Mouse (Mus musculus): ENCODE data around the gene Ryr2. TPM values are rescaled to one million over a fixed set of nuclear protein-coding genes. Genes with fewer than 3 reads are reported as not detected.

Gene Ryr2
- total RNA-seq, 2 experiments from 2014 or later: not detected

DNA sequence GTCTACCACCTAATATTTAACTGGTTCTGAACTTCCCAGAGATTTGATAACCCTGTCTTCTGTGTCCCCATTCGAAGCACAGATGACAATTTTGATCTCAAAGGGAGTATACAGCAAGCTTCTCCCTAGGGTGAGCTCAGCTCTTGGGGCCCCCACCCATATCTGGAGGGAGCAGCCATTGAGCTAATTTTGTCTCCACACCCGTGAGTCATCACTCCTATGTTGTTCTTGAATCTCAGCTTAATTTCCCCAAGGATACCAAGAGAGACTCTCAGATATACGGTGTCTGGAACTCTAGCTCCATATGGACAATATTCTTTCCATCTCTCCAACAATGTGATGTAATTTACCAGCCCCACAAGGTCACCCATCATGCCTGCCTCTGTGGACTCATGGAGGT, 66.8 kb downstream of the Ryr2 start:
- no peak for ATAC-seq (ENCODE audit: poor library complexity, severe bottlenecking)

DNA sequence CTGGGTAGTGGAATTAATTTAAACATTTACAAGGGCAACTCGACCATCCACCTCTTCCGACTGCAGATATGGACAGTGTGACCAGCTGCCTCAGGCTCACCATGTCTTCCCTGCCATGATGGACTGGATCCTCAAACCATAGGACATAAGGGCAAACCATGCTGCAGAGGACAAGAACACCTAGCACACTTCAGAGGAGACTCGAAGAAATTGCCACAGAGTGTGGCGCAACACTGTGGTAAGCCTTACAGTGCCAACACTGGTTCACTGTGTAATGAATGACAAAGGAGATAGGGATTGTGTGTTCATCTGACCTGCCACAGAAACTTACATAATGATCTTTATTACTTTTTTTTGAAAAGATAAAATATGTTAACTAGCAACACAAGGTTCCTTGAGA, 68.1 kb downstream of the Ryr2 start:
- ATAC-seq (ENCODE audit: poor library complexity, severe bottlenecking): peak; percentile 92

DNA sequence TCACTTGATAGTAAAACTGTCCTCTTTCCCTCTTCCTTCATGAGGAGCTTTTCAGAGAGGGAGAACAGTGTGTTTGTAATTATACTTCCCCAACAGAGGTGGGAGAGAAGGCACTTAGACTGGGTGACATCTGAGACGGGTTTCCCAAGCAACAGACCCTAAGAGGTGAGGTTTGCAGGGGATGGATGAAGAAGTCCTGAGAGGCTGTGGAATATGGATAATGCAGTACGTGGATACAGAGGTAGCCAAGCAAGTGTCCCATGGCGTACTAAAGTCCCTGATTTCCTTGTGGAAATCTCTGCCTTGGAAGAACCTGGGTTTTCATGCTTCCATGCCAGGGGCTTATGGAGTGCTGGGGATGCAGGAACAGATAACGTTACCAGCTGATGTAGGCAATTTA, 69.5 kb downstream of the Ryr2 start:
- no peak for ATAC-seq (ENCODE audit: poor library complexity, severe bottlenecking)

DNA sequence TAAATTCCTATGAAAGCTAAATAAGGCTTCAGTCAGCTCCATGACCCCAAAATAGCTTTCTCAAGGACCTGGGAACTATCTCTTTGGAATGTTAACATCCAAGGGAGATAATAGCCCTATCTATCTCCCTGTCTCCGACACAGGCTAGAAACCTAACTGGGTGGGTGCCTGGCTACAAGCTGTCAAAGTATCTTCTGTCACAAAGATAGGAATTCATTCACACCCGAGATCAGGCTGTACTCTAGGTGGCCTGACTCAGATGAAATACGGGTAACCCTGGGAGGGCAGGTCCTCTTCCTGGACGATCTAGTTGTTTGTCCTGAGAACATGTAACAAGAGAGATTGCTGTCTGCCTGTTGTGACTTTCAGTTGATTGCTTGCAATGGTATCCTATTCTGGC, 69.9 kb downstream of the Ryr2 start:
- no peak for ATAC-seq (ENCODE audit: poor library complexity, severe bottlenecking)

DNA sequence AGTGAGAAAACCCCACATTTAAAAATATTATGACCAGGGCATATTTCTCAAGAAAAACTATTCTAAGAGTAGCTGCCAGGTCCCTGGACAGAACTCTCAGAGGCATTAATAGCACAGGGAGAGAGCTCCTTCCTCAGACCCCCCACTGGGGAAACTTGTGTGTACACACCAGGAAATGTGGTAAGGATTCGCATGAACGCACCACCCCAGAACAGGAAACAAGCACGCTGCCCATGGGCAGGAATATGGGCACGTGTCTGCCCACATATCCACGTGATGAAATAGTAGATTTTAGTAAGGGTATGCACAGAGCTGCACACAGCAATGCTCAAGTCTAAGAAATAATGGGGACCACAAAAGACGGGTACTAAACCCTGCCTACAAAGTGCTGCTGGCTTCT, 72.8 kb downstream of the Ryr2 start:
- peak; percentile 85 for ATAC-seq (ENCODE audit: poor library complexity, severe bottlenecking)

DNA sequence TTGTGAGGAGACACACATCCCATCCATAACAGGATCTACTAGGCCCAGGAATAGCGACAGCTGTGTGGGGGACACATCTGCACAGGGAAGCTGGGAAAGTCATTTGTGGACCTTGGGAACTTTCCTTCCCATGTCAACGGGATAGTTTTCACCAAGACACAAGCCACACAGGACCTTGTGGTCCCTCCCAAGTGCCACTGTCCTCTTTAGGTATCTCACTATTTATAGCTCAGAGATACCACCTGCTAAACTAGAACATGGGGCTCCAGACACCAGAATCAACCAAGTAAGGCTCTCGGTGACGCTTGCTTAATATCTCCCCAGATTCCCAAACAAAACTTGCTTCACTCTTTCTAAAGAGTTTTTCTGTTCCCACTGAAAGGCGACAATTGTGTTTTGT, 73.5 kb downstream of the Ryr2 start:
- ATAC-seq (ENCODE audit: poor library complexity, severe bottlenecking): no peak

DNA sequence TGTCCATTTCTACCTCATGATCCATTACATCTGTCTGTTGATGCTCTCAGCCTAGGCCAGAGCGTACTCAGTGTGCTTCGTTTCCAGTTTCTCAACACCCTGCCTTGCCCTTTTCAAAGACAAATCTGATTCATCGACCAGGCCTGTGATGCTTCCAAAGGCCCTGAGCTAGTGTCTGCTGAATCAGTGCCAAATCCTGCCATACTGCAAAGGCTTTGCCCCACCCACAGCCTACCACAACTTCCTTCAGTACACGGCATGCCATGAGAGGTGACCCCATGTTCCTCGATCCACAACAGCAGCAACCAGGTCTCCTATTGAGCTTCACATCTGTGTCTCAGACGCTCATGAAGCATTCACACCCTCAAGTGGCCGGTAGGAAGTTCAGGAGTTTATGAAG, 76.9 kb downstream of the Ryr2 start:
- no peak for ATAC-seq (ENCODE audit: poor library complexity, severe bottlenecking)

DNA sequence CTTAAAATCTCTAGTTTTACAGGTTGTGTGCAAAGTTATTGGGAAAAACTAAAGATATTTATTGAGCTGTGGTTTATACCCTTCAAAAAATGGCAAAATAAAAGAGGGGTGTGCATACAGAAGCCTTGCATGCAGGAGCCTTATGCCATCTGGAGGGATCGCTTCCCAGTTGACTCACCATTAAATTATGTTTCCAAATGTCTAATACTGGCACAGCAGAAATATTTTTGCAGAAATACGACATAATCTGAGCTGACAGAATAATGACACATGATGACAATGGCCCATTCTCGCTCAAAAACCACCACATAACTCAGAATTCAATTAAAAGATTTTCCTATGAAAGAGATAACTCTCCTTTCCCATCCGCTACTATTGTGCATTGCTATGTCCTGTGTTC, 77.4 kb downstream of the Ryr2 start:
- no peak for ATAC-seq (ENCODE audit: poor library complexity, severe bottlenecking)

DNA sequence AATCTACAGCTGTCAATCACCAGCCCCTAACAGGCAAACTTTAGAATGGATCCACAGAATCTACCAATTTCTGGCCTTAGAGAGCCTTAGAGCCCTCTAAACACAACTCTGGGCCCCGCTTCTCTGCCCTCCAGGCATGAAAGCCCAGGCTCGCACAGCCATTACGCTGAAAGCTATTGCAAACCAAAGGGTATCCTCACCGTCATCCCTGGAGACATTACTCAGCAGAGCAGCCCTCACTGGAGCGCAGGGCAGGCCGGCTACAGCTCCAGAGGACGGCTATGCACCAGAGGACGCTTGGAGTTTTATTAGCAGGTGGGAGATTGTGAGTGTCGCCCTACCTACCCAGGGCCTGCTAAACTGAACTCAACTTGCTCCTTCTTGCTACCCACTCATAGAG, 88.7 kb downstream of the Ryr2 start:
- no peak for ATAC-seq (ENCODE audit: poor library complexity, severe bottlenecking)

DNA sequence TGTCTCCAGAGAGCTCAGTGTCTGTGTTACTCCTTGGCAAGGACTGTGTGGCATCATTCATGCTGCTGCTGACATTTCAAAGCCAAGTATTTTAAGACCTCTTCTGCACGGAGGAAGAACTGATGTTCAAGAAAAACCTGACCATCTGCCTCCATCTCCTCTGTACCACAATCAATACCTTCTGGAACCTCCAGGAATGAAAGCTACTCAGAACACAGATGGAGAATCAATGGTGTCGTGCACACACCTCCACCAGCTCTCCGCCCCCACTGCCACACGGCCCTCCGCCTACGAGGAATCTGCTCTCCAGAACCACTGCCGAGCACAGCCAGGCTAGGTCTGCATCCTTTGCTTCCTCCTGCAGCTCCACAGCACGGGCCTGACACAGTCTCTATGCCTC, 92.8 kb downstream of the Ryr2 start:
- no peak for ATAC-seq (ENCODE audit: poor library complexity, severe bottlenecking)

DNA sequence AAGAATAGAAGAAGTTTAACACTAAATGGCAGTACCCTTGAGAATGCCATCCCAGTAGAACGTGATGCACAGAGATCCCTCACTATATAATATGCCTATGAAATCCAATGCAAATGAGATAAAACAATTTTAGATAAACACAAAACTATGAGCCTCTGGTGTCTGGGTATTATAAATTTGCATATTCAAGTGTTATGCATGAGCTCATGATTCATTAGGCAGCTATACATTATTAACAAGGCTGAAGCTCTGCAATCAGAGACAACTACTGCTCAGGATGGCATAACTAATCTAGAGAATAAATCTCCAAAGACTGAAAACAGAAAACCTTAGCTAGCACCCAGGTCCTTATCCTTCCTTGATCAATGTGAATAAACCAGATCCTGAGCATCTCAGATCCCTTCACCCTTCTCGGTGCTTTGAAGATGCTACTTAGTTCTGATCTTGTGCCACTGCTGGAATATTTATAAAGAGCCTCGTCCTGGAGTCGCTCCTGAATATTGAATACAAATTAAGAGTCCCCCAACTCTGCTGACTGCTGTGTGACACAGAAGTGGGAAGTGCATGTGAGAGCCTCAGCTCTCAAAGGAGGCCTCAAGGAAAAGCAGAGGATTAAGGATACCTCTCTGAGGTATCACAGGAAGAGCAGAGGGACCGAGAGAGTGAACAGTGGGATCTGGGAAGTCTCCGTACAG, 97.6 kb downstream of the Ryr2 start:
- no peak for ATAC-seq (ENCODE audit: poor library complexity, severe bottlenecking)

DNA sequence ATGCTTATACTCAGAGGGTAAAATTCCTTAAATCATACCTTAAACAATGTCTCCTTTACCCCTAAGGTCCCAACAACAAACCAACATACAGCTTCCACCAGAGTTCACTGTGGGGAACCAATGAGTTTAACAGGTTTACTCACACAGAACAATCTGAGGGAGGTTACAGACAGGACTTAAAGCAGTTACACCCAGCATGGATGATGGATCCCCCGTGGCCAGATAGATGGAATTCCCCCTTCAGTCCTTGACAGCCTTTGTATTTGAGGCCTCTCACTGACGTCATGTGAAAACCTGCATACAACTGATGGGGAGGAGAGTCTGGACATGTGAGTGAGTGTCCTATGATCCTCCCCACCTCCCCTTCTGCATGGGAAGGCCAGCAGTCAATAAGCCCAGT, 99.2 kb downstream of the Ryr2 start:
- no peak for ATAC-seq (ENCODE audit: poor library complexity, severe bottlenecking)

DNA sequence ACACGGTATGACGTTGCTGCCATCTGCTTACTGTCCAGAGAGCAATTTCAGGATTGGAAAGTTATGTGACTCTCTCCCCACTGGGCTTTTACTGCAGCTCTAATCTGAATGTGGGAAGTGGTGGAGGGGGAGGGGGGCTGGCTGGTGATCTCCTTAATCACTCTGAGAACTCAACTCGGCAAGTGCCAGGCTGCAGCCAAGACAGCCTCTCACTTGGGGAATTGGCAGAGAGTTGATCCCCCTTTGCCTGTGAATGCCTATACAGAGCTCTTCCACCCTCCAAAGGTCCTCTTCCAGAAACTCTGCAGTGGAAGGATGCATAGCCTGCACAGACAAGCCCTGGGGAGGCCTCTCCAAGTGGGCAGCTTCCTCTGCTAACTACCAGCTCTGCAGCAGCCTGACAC, 104.9 kb downstream of the Ryr2 start:
- ATAC-seq (ENCODE audit: poor library complexity, severe bottlenecking): no peak

DNA sequence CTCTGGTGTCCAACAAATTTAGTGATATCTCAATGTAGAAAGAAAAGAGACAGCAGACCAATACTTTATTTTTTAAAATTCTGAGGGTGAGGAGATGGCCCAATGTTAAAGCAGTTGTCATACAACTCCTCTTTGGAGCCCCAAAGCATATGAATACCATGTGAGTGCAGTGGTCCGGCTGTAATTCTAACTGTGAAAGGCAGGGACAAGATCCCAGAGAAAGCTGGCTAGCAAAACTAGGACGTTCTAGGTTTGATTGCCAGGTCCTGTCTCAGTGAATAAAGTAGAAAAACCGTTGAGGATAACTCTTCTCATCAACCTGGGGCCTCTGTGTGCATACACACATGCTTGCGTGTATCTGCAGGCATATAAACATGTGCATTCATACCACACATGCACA, 106.9 kb downstream of the Ryr2 start:
- no peak for ATAC-seq (ENCODE audit: poor library complexity, severe bottlenecking)

DNA sequence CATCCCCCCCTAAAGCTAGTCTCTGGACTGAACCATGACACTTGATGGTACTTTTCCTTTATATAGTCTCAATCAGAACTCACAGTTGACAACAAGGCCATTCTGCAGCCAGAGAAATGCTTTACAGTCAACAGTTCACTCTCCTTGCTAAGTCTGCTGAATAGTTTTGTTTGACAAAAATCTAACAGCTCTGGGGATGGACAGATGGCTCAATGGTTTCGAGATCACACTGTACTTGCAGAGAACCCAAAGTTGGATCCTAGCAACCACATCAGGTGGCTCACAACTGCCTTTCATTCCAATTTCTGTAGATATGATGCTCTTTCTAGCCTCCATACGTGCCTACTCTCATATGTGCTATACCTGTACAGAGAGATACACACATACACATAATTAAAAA, 109.4 kb downstream of the Ryr2 start:
- ATAC-seq (ENCODE audit: poor library complexity, severe bottlenecking): no peak

DNA sequence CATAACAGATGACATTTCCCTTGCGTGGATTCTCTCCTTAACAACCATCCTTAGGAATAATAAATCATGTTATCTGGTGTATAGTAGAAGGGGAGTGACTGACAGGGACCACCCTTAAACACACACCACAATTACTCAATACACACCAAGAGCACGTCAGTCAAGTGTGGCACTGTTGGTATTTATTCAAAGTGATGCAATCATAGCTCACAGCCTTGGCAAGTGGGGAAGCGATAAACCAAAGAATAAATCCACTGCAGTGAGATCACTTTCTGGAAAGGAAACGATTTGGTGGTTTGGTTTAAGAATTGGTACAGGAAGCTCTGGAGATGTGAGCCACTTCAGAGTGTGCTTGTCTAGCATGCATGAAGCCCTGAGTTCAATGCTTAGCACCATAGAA, 119.2 kb downstream of the Ryr2 start:
- no peak for ATAC-seq (ENCODE audit: poor library complexity, severe bottlenecking)

DNA sequence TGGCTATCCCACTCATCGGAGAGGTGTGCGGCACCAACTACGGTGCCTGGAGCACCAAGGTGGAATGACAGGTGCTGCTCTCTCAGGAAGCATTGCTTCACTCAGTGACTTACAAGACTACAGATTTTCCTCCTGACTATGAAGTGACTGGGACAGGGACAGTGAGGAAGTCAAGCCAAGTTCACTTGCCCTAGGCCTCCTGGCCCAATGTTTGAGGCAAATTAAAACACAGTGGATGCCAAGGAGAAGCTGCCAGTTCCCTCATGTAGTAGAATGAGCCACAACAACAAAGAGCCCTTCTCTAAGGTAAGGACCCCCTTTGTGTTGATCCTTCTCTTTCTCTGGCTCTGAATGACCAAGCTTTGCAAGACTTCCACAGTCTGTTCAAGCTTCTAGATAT, 121.7 kb downstream of the Ryr2 start:
- ATAC-seq (ENCODE audit: poor library complexity, severe bottlenecking): no peak

DNA sequence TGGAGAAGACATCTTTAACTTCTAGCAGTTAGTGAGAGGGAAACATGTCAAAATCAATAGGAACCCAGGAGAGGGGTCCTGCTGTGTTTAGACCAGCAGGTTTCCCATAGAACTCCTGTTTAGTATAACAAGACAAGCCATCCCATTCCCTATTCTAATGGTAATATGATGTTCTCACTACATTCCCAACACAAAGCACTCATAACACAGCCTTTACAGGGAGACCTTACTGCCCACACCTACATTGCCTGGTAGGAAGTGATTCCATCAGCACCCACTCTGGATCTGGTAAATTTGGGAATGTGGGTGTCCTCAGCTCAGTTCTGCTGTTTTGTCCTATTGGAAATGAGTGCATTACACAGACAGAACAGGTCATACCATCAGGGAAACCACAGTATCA, 127.7 kb downstream of the Ryr2 start:
- no peak for ATAC-seq (ENCODE audit: poor library complexity, severe bottlenecking)

DNA sequence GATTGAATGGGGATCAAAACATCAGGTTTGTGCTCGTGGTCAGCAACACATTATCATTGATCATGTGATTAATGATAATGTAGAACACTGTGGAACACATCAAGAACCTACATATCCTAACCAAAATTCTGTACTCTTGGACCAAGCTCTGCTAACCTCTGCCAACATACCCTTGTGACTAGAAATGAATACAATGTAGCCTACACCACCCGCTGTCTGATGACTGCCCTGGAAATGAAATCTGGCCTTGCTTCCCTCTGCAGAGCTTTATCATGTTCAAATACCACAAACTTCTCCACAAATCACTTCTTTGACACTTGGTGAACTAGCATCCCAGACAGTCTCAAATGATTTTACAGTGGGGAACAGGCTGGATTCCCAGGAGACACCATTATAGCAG, 128.4 kb downstream of the Ryr2 start:
- ATAC-seq (ENCODE audit: poor library complexity, severe bottlenecking): no peak

DNA sequence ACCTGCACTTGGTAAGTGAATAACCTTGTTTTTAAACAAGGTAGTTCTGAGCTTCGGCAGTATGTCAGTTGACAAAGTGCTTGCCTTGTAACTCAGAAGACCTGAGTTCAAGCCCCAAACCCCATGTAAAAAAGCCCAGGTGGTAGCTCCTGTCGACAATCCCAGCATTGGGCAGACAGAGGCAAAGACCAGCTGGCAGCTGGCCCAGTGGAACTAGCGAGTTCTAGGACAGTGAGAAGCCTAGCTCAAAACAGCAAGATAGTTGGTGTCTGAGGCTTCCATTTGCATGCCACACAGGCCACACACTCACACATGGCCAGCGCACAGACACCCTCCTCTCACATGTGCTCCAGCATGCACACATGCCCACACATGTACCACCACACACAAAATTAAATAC, 129.1 kb downstream of the Ryr2 start:
- no peak for ATAC-seq (ENCODE audit: poor library complexity, severe bottlenecking)

DNA sequence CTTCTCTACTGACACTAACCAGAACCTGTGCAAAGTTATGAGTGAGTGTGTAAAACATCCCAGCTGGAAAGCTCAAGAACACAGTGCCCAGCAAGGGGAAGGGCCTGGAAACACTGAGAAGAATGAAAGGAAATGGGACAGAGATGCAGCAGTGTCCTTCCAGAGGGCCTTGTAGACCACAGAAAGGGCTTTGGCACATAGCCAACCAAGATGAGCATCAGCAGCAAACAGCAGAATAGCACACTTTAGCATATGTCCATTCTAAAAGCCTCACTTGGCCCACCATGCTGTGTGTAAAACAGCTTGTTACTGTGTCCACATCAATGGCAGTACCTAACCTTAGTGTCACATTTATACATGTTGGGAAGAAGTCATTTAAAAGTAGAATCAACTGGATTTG, 142.4 kb downstream of the Ryr2 start:
- no peak for ATAC-seq (ENCODE audit: poor library complexity, severe bottlenecking)

DNA sequence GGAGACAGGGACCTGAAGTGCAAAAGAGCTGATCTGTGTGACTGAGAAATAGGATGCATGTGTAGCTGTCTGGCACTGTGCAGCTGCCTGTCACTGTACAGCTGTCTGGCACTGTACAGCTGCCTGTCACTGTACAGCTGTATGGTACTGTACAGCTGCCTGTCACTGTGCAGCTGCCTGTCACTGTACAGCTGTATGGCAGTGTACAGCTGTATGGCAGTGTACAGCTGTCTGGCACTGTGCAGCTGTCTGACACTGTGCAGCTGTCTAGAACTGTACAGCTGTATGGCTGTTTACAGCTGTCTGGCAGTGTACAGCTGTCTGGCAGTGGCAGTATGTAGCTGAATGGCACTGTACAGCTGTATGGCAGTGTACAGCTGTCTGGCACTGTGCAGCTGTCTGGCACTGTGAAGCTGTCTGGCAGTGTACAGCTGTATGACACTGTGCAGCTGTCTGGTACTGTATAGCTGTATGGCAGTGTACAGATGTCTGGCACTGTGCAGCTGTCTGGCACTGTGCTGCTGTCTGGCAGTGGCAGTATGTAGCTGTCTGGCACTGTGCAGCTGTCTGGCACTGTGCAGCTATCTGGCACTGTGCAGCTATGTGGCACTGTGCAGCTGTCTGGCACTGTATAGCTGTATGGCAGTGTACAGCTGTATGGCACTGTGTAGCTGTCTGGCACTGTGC, 147.1 kb downstream of the Ryr2 start:
- peak; percentile 12; the same call in 1 of the 2 replicates for ATAC-seq (ENCODE audit: poor library complexity, severe bottlenecking)

DNA sequence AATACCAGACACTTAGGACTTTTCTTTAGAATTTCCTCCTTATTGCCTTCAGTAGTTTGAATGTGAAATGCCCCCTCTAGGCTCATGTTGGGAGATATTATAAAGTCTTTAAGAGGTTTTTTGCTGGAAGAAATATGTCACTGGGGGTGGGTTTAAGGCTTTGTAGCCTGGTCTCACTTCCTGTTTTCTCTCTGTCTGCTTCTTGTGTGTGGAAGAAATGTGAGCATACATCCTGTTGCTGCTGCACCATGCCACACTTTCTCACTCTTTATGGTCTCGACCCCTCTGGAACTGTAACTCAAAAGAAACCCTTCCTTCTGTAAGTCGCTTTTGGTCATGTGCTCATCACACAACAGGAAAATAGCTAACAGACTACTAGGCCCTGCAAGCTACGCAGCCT, 147.9 kb downstream of the Ryr2 start:
- ATAC-seq (ENCODE audit: poor library complexity, severe bottlenecking): peak; percentile 40

All from megakaryocyte, adult 5-6 weeks (primary cell).